Mouse (Mus musculus): ENCODE measurements at regions not wholly inside any gene's neighbourhood (a gene's known extent, or its start where the extent isn't known, plus 50 kb on each side); places are given as distances from the start of the nearest gene placed in this dataset.

- H3K4me1 ChIP-seq (ENCODE audit: control insufficient read depth, insufficient read depth, low read length): no peaks in the 10 kb centered on the region
- H3K9me3 ChIP-seq (replicated peaks; ENCODE audit: control insufficient read depth, low read length): no peaks in the 10 kb centered on the region
- no peak overlapping the region for H3K4me2 ChIP-seq (ENCODE audit: low read depth, low read length)
- no peaks in the 10 kb centered on the region for H3K36me3 ChIP-seq (ENCODE audit: control insufficient read depth, insufficient read depth, low read length)
- 63% methylated on average over 2 of the region's 2 CpGs for WGBS
- H3K27me3 ChIP-seq (ENCODE audit: control insufficient read depth, insufficient read depth, low read length): no peaks in the 10 kb centered on the region
- no peak overlapping the region for H3K4me3 ChIP-seq (replicated peaks; ENCODE audit: low read length)
- no peak overlapping the region for H3K27ac ChIP-seq (ENCODE audit: low read length)
- H3K9ac ChIP-seq (ENCODE audit: low read length): no peak overlapping the region
- ATAC-seq (ENCODE audit: insufficient read depth, low FRiP score): no peak
Measured at GRCm38 (mm10) chr2:80717979-80718378, 100.9 kb downstream of the Nup35 start.

- Histone ChIP-seq H3K36me3 (ENCODE audit: control insufficient read depth, insufficient read depth, low read length) (no peaks in the 10 kb centered on the region), H3K27ac (ENCODE audit: low read length) (no peak overlapping the region), H3K4me3 (replicated peaks; ENCODE audit: low read length) (no peak overlapping the region), H3K9ac (ENCODE audit: low read length) (no peak overlapping the region), H3K4me1 (ENCODE audit: control insufficient read depth, insufficient read depth, low read length) (no peaks in the 10 kb centered on the region), H3K4me2 (ENCODE audit: low read depth, low read length) (no peak overlapping the region), H3K9me3 (replicated peaks; ENCODE audit: control insufficient read depth, low read length) (no peaks in the 10 kb centered on the region), H3K27me3 (ENCODE audit: control insufficient read depth, insufficient read depth, low read length) (no peaks in the 10 kb centered on the region)
- 53% methylated on average over 5 of the region's 5 CpGs for WGBS
- no peak for ATAC-seq (ENCODE audit: insufficient read depth, low FRiP score)
Measured at GRCm38 (mm10) chr2:80724085-80724484, 107.0 kb downstream of the Nup35 start.

DNA sequence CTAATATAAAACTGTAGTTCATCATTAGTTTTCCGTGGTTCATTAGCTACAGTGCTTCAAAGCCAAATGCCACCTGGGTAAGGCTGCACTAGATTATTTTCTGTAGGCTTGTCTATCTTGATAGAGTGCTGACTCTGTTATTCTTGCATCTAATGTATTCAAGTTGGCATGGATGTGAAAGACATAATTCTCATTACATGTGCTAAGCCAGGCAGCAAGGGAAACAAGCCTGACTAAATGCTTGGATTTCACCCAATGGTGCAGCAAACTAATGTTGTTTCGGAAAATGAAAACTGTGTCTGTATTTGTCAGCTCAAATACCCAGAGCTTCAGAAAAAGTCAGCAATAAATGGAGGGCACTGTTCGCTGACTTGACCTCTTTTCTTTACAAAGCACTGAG is 114.3 kb downstream of the Nup35 start:
- Histone ChIP-seq H3K36me3 (ENCODE audit: control insufficient read depth, insufficient read depth, low read length) (no peaks in the 10 kb centered on the region), H3K9ac (ENCODE audit: low read length) (no peak overlapping the region), H3K9me3 (replicated peaks; ENCODE audit: control insufficient read depth, low read length) (no peaks in the 10 kb centered on the region), H3K4me1 (ENCODE audit: control insufficient read depth, insufficient read depth, low read length) (no peaks in the 10 kb centered on the region), H3K4me3 (replicated peaks; ENCODE audit: low read length) (no peak overlapping the region), H3K27ac (ENCODE audit: low read length) (no peak overlapping the region), H3K4me2 (ENCODE audit: low read depth, low read length) (no peak overlapping the region), H3K27me3 (ENCODE audit: control insufficient read depth, insufficient read depth, low read length) (no peaks in the 10 kb centered on the region)
- 81% methylated on average over 3 of the region's 3 CpGs for WGBS
- ATAC-seq (ENCODE audit: insufficient read depth, low FRiP score): no peak

GRCm38 (mm10) chr2:80746737-80747136 is 129.7 kb downstream of the Nup35 start:
- no peak overlapping the region for H3K27ac ChIP-seq (ENCODE audit: low read length)

GRCm38 (mm10) chr2:80762013-80762612 is 145.1 kb downstream of the Nup35 start:
- H3K4me2 ChIP-seq (ENCODE audit: low read depth, low read length): no peak overlapping the region
- WGBS: 26% methylated on average over 3 of the region's 3 CpGs
- no peaks in the 10 kb centered on the region for H3K4me1 ChIP-seq (ENCODE audit: control insufficient read depth, insufficient read depth, low read length)
- H3K9ac ChIP-seq (ENCODE audit: low read length): no peak overlapping the region
- H3K4me3 ChIP-seq (replicated peaks; ENCODE audit: low read length): no peak overlapping the region
- no peaks in the 10 kb centered on the region for H3K9me3 ChIP-seq (replicated peaks; ENCODE audit: control insufficient read depth, low read length)
- no peak overlapping the region for H3K27ac ChIP-seq (ENCODE audit: low read length)
- no peak for ATAC-seq (ENCODE audit: insufficient read depth, low FRiP score)
- no peaks in the 10 kb centered on the region for H3K36me3 ChIP-seq (ENCODE audit: control insufficient read depth, insufficient read depth, low read length)
- no peaks in the 10 kb centered on the region for H3K27me3 ChIP-seq (ENCODE audit: control insufficient read depth, insufficient read depth, low read length)

More at GRCm38 (mm10) chr2:80746737-80747136, 129.7 kb downstream of the Nup35 start:
- H3K4me2 ChIP-seq (ENCODE audit: low read depth, low read length): no peak overlapping the region
- no peak overlapping the region for H3K9ac ChIP-seq (ENCODE audit: low read length)
- H3K9me3 ChIP-seq (replicated peaks; ENCODE audit: control insufficient read depth, low read length): no peaks in the 10 kb centered on the region
- H3K27me3 ChIP-seq (ENCODE audit: control insufficient read depth, insufficient read depth, low read length): no peaks in the 10 kb centered on the region
- WGBS: 60% methylated on average over 6 of the region's 6 CpGs
- no peaks in the 10 kb centered on the region for H3K4me1 ChIP-seq (ENCODE audit: control insufficient read depth, insufficient read depth, low read length)
- H3K4me3 ChIP-seq (replicated peaks; ENCODE audit: low read length): no peak overlapping the region
- H3K36me3 ChIP-seq (ENCODE audit: control insufficient read depth, insufficient read depth, low read length): no peaks in the 10 kb centered on the region
- ATAC-seq (ENCODE audit: insufficient read depth, low FRiP score): no peak

DNA sequence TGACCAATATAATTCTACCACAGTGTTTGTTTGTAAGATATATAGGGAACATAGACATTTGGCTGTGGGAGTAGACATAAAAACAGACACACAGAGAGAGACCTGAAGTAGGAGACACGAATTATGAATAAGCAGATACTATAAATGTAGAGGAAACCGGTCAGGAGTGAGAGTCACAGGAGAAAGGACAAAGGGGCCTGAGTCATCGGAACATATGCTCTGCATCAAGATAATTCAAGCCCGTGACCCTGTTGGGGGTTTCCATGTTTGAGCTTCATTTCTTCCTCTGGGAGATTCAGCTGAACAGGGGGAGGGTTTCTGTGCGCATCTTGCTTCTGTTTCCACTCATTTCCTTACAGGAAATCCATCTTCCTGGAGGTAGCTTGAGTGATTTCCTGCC is 154.1 kb downstream of the Nup35 start:
- no peak overlapping the region for H3K4me2 ChIP-seq (ENCODE audit: low read depth, low read length)
- H3K9me3 ChIP-seq (replicated peaks; ENCODE audit: control insufficient read depth, low read length): no peaks in the 10 kb centered on the region
- no peaks in the 10 kb centered on the region for H3K36me3 ChIP-seq (ENCODE audit: control insufficient read depth, insufficient read depth, low read length)
- no peak overlapping the region for H3K9ac ChIP-seq (ENCODE audit: low read length)
- 48% methylated on average over 5 of the region's 5 CpGs for WGBS
- no peak overlapping the region for H3K27ac ChIP-seq (ENCODE audit: low read length)
- no peak for ATAC-seq (ENCODE audit: insufficient read depth, low FRiP score)
- H3K4me1 ChIP-seq (ENCODE audit: control insufficient read depth, insufficient read depth, low read length): no peaks in the 10 kb centered on the region
- no peaks in the 10 kb centered on the region for H3K27me3 ChIP-seq (ENCODE audit: control insufficient read depth, insufficient read depth, low read length)
- H3K4me3 ChIP-seq (replicated peaks; ENCODE audit: low read length): no peak overlapping the region

DNA sequence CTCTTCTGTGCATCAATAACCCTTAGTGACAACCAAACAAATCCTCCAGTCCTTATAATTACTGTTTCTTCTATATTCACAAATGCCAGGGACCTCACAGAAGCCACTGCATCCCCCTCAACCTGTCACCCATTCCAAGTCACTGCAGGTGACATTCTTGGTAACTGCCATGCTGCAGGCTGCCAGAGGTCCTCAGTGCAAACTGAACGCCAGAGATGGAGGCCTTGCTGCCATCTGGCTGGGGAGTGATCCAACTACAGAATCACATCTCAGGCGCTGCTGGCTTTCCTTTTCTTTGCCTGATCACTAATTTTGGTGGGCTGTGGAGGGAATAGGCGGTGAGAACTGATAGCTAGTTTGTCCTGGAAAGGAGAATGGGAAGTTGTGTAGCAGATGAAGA is 155.4 kb downstream of the Nup35 start:
- Histone ChIP-seq H3K4me2 (ENCODE audit: low read depth, low read length) (no peak overlapping the region), H3K4me1 (ENCODE audit: control insufficient read depth, insufficient read depth, low read length) (no peaks in the 10 kb centered on the region), H3K4me3 (replicated peaks; ENCODE audit: low read length) (no peak overlapping the region), H3K27ac (ENCODE audit: low read length) (no peak overlapping the region), H3K36me3 (ENCODE audit: control insufficient read depth, insufficient read depth, low read length) (no peaks in the 10 kb centered on the region), H3K27me3 (ENCODE audit: control insufficient read depth, insufficient read depth, low read length) (no peaks in the 10 kb centered on the region), H3K9me3 (replicated peaks; ENCODE audit: control insufficient read depth, low read length) (no peaks in the 10 kb centered on the region), H3K9ac (ENCODE audit: low read length) (no peak overlapping the region)
- ATAC-seq (ENCODE audit: insufficient read depth, low FRiP score): no peak
- 72% methylated on average over 3 of the region's 3 CpGs for WGBS

GRCm38 (mm10) chr2:80786370-80786769 is 169.3 kb downstream of the Nup35 start:
- Histone ChIP-seq H3K36me3 (ENCODE audit: control insufficient read depth, insufficient read depth, low read length) (no peaks in the 10 kb centered on the region), H3K4me3 (replicated peaks; ENCODE audit: low read length) (no peak overlapping the region), H3K27me3 (ENCODE audit: control insufficient read depth, insufficient read depth, low read length) (no peaks in the 10 kb centered on the region), H3K27ac (ENCODE audit: low read length) (no peak overlapping the region), H3K4me1 (ENCODE audit: control insufficient read depth, insufficient read depth, low read length) (no peaks in the 10 kb centered on the region), H3K9me3 (replicated peaks; ENCODE audit: control insufficient read depth, low read length) (no peaks in the 10 kb centered on the region), H3K4me2 (ENCODE audit: low read depth, low read length) (no peak overlapping the region), H3K9ac (ENCODE audit: low read length) (no peak overlapping the region)
- 84% methylated on average over 4 of the region's 4 CpGs for WGBS
- ATAC-seq (ENCODE audit: insufficient read depth, low FRiP score): no peak

DNA sequence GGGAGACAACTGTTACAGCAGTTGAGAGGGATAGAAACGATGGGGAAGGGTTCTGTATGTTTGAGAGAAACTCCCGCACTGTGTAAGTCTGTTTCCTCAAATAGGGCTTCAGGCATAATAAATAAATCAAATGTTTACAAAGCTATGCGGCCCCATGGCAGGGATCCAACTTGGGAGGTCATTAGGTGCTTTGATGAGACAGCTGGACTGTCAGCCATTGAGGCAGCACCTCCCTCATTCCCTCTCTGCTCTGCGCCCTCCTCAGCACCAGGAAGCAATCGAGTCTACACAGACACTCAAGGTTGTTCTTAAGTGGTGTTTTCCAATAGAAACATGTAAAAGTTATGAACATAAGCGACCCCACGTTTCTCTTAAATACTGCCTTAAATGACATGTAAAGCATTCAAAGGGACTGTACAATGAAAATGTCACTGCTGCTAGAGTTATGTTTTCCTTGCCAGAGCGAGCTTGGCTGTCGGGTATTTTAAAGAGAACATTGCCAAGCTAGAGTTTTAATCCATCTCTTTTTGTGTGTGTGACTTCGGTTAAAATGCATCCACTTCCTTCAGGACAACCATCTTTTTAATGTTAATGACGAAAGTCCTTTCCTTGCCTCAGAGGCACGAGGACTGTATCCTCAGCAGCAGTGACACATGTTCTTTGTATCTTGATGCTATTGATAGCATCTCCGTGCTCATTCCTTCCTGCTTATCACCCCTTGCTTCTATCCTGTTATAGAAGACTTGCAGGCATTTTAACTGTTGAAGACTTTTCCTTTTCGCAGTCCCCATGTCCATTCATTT is 176.5 kb downstream of the Nup35 start:
- 46% methylated on average over 14 of the region's 14 CpGs for WGBS
- Histone ChIP-seq H3K4me3 (replicated peaks; ENCODE audit: low read length) (no peak overlapping the region), H3K36me3 (ENCODE audit: control insufficient read depth, insufficient read depth, low read length) (no peaks in the 10 kb centered on the region), H3K27ac (ENCODE audit: low read length) (no peak overlapping the region), H3K4me1 (ENCODE audit: control insufficient read depth, insufficient read depth, low read length) (no peaks in the 10 kb centered on the region), H3K27me3 (ENCODE audit: control insufficient read depth, insufficient read depth, low read length) (no peaks in the 10 kb centered on the region), H3K9me3 (replicated peaks; ENCODE audit: control insufficient read depth, low read length) (no peaks in the 10 kb centered on the region), H3K4me2 (ENCODE audit: low read depth, low read length) (no peak overlapping the region), H3K9ac (ENCODE audit: low read length) (no peak overlapping the region)
- no peak for ATAC-seq (ENCODE audit: insufficient read depth, low FRiP score)
